Mouse (Mus musculus) heart, postnatal 0 days (tissue): ENCODE measurements around the gene Myof. TPM values are rescaled to one million over a fixed set of nuclear protein-coding genes. Genes with fewer than 3 reads are reported as not detected.

Experiments
- ATAC-seq: fragments of 200-750 bp; cut with Nextera tagmentation; 2 replicates; pipeline ENCODE4 v1.8.0; 2017; ENCODE audit warnings: low read depth, moderate number of reproducible peaks, moderate library complexity; ENCODE audit not compliant: insufficient read depth
- DNase-seq: peaks from one replicate; pipeline ENCODE4 v3.0.0-alpha.2; 2016; ENCODE audit warnings: low spot score
- H3K27ac ChIP-seq: fragments of 300-500 bp; sonication (generic); 2 replicates; pipeline ENCODE4 v1.5.1; 2014; ENCODE audit warnings: low read depth, mild to moderate bottlenecking
- H3K27me3 ChIP-seq: fragments of 300-500 bp; sonication (generic); 2 replicates; pipeline ENCODE4 v1.6.1; 2014; ENCODE audit warnings: low read length, mixed read lengths; ENCODE audit not compliant: control insufficient read depth, insufficient read depth
- H3K36me3 ChIP-seq: fragments of 300-500 bp; sonication (generic); replicated peaks from 2 replicates; pipeline ENCODE4 v1.6.1; 2014; ENCODE audit warnings: low read length, mixed read lengths; ENCODE audit not compliant: control insufficient read depth, insufficient read depth
- H3K4me1 ChIP-seq: fragments of 300-500 bp; sonication (generic); 2 replicates; pipeline ENCODE4 v1.6.1; 2014; ENCODE audit warnings: antibody characterized with exemption; ENCODE audit not compliant: control insufficient read depth, insufficient read depth
- H3K4me2 ChIP-seq: fragments of 300-500 bp; sonication (generic); 2 replicates; pipeline ENCODE4 v1.6.1; 2014; ENCODE audit warnings: low read depth, mild to moderate bottlenecking, low read length, moderate library complexity
- H3K4me3 ChIP-seq: fragments of 300-500 bp; sonication (generic); 2 replicates; pipeline ENCODE4 v1.5.1; 2014; ENCODE audit warnings: low read depth, low read length
- H3K9ac ChIP-seq: fragments of 300-500 bp; sonication (generic); replicated peaks from 2 replicates; pipeline ENCODE4 v1.6.1; 2014; ENCODE audit warnings: low read depth, low read length, mixed read lengths
- H3K9me3 ChIP-seq: fragments of 300-500 bp; sonication (generic); replicated peaks from 2 replicates; pipeline ENCODE4 v1.6.1; 2016; ENCODE audit warnings: low read length; ENCODE audit not compliant: control insufficient read depth
- CTCF ChIP-seq: IDR thresholded peaks from 2 replicates; pipeline ENCODE4 v1.5.1; 2016; ENCODE audit warnings: antibody characterized with exemption, control low read depth, low read depth
- EP300 ChIP-seq: IDR thresholded peaks from 2 replicates; pipeline ENCODE4 v1.6.1; 2016; ENCODE audit warnings: antibody characterized with exemption, low read depth
- WGBS: fragments of 180-500 bp; shearing (Covaris S2); extraction: QIAGEN DNeasy Blood & Tissue Kit; methylation state at CpG from one replicate; pipeline ENCODE4 v1.1.7; 2014; 5-methylcytosine and 5-hydroxymethylcytosine counted together
- polyA plus RNA-seq: library from polyadenylated mRNA; unstranded; fragments of >200 nt; fragmentation: Nextera tagmentation; extraction: Ambion mirVana; gene quantifications from 2 replicates; pipeline ENCODE4 v1.2.1, GENCODE M21; 2015
- total RNA-seq: library from RNA; depleted of rRNA; stranded (reverse); fragments of >200 nt; gene quantifications from 2 replicates; pipeline ENCODE4 v1.2.3, GENCODE M21; 2014; ENCODE audit warnings: low replicate concordance

Gene Myof
- total and polyA plus RNA-seq, 2 experiments from 2014 or later, result 2.8 to 9.5 TPM

DNA sequence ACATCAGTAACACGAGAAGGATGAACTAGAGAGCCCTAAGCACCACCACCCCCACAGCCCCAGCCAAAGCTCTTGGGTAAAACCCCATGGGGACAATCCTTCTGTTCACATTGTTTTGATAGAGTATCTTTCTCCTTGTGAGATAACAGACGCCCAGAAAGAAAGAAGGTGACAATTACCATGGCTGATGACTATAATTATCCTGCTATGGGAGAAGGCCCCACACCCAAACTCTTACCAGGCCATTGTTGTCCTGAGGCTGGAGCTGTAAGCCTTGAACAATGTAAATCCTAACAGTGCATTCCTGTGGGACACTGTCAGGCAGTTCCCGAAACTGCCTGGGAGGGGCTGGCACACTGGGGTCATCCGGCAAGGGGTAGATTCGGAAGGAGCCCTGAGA is 122.3 kb downstream of the Myof start:
- Histone ChIP-seq H3K4me3 (no peak overlapping the region), H3K36me3 (no peaks in the 10 kb centered on the region), H3K9me3 (no peaks in the 10 kb centered on the region), H3K27ac (no peak overlapping the region), H3K27me3 (no peaks in the 10 kb centered on the region), H3K9ac (no peak overlapping the region), H3K4me2 (no peak overlapping the region), H3K4me1 (no peaks in the 10 kb centered on the region)
- DNase-seq, result no peak
- 26% methylated on average over 5 of the region's 5 CpGs for WGBS
- TF ChIP-seq EP300, result no peak
- no peak for TF ChIP-seq CTCF
- no peak for ATAC-seq

GRCm38 (mm10) chr19:37918515-37918932 is 124.9 kb downstream of the Myof start:
- Histone ChIP-seq H3K27me3 (no peaks in the 10 kb centered on the region), H3K9me3 (no peaks in the 10 kb centered on the region), H3K4me2 (no peak overlapping the region), H3K27ac (no peak overlapping the region), H3K4me3 (no peak overlapping the region), H3K36me3 (no peaks in the 10 kb centered on the region), H3K9ac (no peak overlapping the region), H3K4me1 (no peaks in the 10 kb centered on the region)
- peak; percentile 47; the same call in 1 of the 2 replicates for ATAC-seq
- DNase-seq, result peak; percentile 13
- WGBS, result 53% methylated on average over 12 of the region's 12 CpGs
- no peak for TF ChIP-seq EP300
- TF ChIP-seq CTCF, result no peak

GRCm38 (mm10) chr19:37914261-37914660 is 129.1 kb downstream of the Myof start:
- TF ChIP-seq EP300 (no peak), CTCF (no peak)
- no peaks in the 10 kb centered on the region for H3K36me3 ChIP-seq
- DNase-seq (no peak), ATAC-seq (no peak)
- no peak overlapping the region for H3K4me2 ChIP-seq
- H3K4me1 ChIP-seq, result no peaks in the 10 kb centered on the region
- no peaks in the 10 kb centered on the region for H3K27me3 ChIP-seq
- H3K27ac ChIP-seq, result no peak overlapping the region
- no peak overlapping the region for H3K9ac ChIP-seq
- H3K9me3 ChIP-seq, result no peaks in the 10 kb centered on the region
- WGBS, result 82% methylated on average over 4 of the region's 4 CpGs
- no peak overlapping the region for H3K4me3 ChIP-seq

DNA sequence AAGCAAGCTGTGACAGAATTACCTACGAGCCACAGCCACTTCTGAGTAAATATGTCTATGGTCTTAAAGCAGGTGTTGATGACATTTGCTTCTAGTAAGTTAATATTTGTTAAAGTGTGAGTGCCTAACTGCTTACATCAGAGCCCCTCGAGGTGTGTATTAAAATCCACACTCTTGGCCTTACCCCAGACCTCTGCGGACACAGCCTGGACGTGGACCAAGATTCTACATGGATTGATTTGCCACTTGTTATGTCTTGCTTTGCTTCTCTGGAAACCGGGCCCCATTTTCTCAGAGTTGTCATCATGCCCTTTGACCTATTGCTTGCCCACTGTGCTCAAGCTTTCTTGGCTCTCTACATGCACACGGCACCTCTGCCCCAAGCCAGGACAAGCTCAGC is 130.9 kb downstream of the Myof start:
- no peak for TF ChIP-seq CTCF
- TF ChIP-seq EP300, result no peak
- H3K4me2 ChIP-seq, result no peak overlapping the region
- ATAC-seq (no peak), DNase-seq (no peak)
- H3K4me3 ChIP-seq, result no peak overlapping the region
- H3K4me1 ChIP-seq, result peaks cover 5% of the 10 kb centered on the region; the same call in 1 of the 2 replicates
- no peaks in the 10 kb centered on the region for H3K9me3 ChIP-seq
- no peak overlapping the region for H3K27ac ChIP-seq
- H3K36me3 ChIP-seq, result no peaks in the 10 kb centered on the region
- 80% methylated on average over 6 of the region's 6 CpGs for WGBS
- H3K9ac ChIP-seq, result no peak overlapping the region
- no peaks in the 10 kb centered on the region for H3K27me3 ChIP-seq

- H3K9ac ChIP-seq, result no peak overlapping the region
- H3K36me3 ChIP-seq, result no peaks in the 10 kb centered on the region
- H3K4me1 ChIP-seq, result peaks cover 5% of the 10 kb centered on the region; the same call in 1 of the 2 replicates
- no peaks in the 10 kb centered on the region for H3K27me3 ChIP-seq
- no peak overlapping the region for H3K27ac ChIP-seq
- TF ChIP-seq EP300 (no peak), CTCF (no peak)
- H3K9me3 ChIP-seq, result no peaks in the 10 kb centered on the region
- H3K4me3 ChIP-seq, result no peak overlapping the region
- DNase-seq (no peak), ATAC-seq (no peak)
- WGBS, result 43% methylated on average over 5 of the region's 5 CpGs
- no peak overlapping the region for H3K4me2 ChIP-seq
Measured at GRCm38 (mm10) chr19:37909830-37910261, 133.5 kb downstream of the Myof start.
